12 mouse cellular contexts compared by ENCODE assay signal in the genomic region with DNA sequence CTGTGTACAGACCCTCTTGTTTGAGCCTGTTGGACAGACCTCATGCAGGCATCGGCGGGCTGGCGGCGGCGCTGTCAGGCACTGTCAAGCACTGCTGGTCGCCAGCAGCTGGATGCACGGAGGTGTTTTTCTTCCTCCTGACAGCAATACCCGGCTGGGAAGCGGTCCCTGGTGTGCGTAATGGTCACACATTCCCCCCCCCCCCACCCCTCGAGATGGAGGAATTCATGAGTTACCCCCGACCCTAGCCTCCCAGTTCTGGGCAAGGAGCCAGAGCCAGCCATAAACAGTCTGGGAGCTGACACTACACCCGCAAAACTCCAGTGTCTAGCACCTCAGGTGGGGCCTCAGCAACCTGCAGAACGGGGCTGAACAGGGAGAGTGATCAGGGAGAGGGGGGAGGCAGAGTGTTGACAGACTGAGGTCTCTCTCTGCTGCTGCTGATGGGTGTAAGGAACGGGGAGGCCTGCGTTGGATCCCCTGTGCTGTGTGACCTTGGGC. TPM values are rescaled to one million over a fixed set of nuclear protein-coding genes. Genes with fewer than 3 reads are reported as not detected.
DNase-seq lines count a peak whose midpoint lies in the region; ATAC-seq and TF ChIP-seq lines count a peak whose summit lies in the region.
"Had no signal": no experiment of that assay in that cellular context is flagged by ENCODE, and none has a peak within 500 bp of the region (broad histone marks: within the 10 kb centered on the region; RNA-seq: fewer than 3 reads in every experiment).

No protein-coding gene starts in this region.

- peak overlapping the region; percentile 38 for H3K4me2 ChIP-seq in heart, embryonic 15.5 days
- no peak overlapping the region for H3K4me2 ChIP-seq in limb, embryonic 14.5 days (replicated peaks; ENCODE audit: low read depth, low read length, severe bottlenecking)
- peak overlapping the region; percentile 8; the same call in 1 of the 2 replicates for H3K4me2 ChIP-seq in stomach, postnatal 0 days (replicated peaks; ENCODE audit: low read depth)

- 0 out of 2 replicates have a peak overlapping the region, but pooled peaks have one; percentile 6 for H3K9ac ChIP-seq in heart, embryonic 15.5 days
- no peak overlapping the region for H3K9ac ChIP-seq in limb, embryonic 14.5 days (ENCODE audit: low read depth, low read length, severe bottlenecking)
- 0 out of 2 replicates have a peak overlapping the region, but pooled peaks have one; percentile 8 for H3K9ac ChIP-seq in stomach, postnatal 0 days (ENCODE audit: low read length)

- intact Hi-C loops in heart, postnatal 10 days (cut with DNase I) = no loop called here

- no peak for TF ChIP-seq POLR2A in limb, embryonic 14.5 days (IDR thresholded peaks at IDR 0.05; ENCODE audit: borderline replicate concordance, extremely low read depth, insufficient read depth, insufficient read length)
- TF ChIP-seq POLR2A in cerebellum, adult 2 months (IDR thresholded peaks at IDR 0.05; ENCODE audit: borderline replicate concordance, insufficient read depth, low read length) = no peak

- no peaks in the 10 kb centered on the region for H3K9me3 ChIP-seq in heart, embryonic 15.5 days (replicated peaks)
- H3K9me3 ChIP-seq in limb, embryonic 14.5 days (ENCODE audit: control insufficient read depth, low read length) = no peaks in the 10 kb centered on the region
- no peaks in the 10 kb centered on the region for H3K9me3 ChIP-seq in stomach, postnatal 0 days (ENCODE audit: control insufficient read depth, low read length)

- no peaks in the 10 kb centered on the region for H3K36me3 ChIP-seq in heart, embryonic 15.5 days
- H3K36me3 ChIP-seq in limb, embryonic 14.5 days (ENCODE audit: control insufficient read depth, insufficient read depth, low read length) = peaks cover 11% of the 10 kb centered on the region; the same call in 1 of the 2 replicates
- no peaks in the 10 kb centered on the region for H3K36me3 ChIP-seq in stomach, postnatal 0 days (ENCODE audit: control insufficient read depth, insufficient read depth, low read length)

- no peak for DNase-seq in heart, postnatal 10 days
- peak; percentile 67 for DNase-seq in retina, postnatal 1 day
- DNase-seq in retina, embryonic 14.5 days (ENCODE audit: low spot score) = no peak
- no peak for DNase-seq in limb, embryonic 14.5 days (ENCODE audit: low spot score)
- peak; percentile 33 for DNase-seq in stomach, postnatal 0 days (ENCODE audit: low spot score)
- no peak for DNase-seq in cerebellum, adult 2 months
- DNase-seq in layer of hippocampus, adult 11-12 months (ENCODE audit: low spot score) = no peak
- DNase-seq: adrenal gland, adult 2 months; cerebellum, postnatal 25 days had no signal

- H3K27me3 ChIP-seq in heart, embryonic 15.5 days = no peaks in the 10 kb centered on the region
- no peaks in the 10 kb centered on the region for H3K27me3 ChIP-seq in limb, embryonic 14.5 days (ENCODE audit: control insufficient read depth, insufficient read depth, low read length)
- no peaks in the 10 kb centered on the region for H3K27me3 ChIP-seq in stomach, postnatal 0 days (ENCODE audit: control insufficient read depth, insufficient read depth, low read length)
- H3K27me3 ChIP-seq in cerebellum, adult 2 months (ENCODE audit: control insufficient read depth, insufficient read depth, low read length) = no peaks in the 10 kb centered on the region

- H3K27ac ChIP-seq in heart, embryonic 15.5 days = peak overlapping the region; percentile 43; the same call in 1 of the 2 replicates
- H3K27ac ChIP-seq in limb, embryonic 14.5 days (replicated peaks; ENCODE audit: low read depth, low read length) = no peak overlapping the region
- no peak overlapping the region for H3K27ac ChIP-seq in stomach, postnatal 0 days (replicated peaks)
- H3K27ac ChIP-seq in cerebellum, adult 2 months (ENCODE audit: insufficient read depth, low read length) = no peak overlapping the region

- ATAC-seq in heart, embryonic 15.5 days (replicated peaks; ENCODE audit: insufficient number of reproducible peaks, insufficient read depth, low FRiP score, low read depth) = peak; percentile 19; the same call in 1 of the 2 replicates
- ATAC-seq in limb, embryonic 14.5 days (ENCODE audit: low FRiP score, low read depth) = peak; percentile 71
- ATAC-seq in stomach, postnatal 0 days (ENCODE audit: low FRiP score, low TSS enrichment) = peak; percentile 33; the same call in 1 of the 2 replicates
- ATAC-seq: CD4-positive, CD25-positive, alpha-beta regulatory T cell, adult 4 months had no signal

- peaks cover 68% of the 10 kb centered on the region for H3K4me1 ChIP-seq in heart, embryonic 15.5 days (replicated peaks)
- H3K4me1 ChIP-seq in limb, embryonic 14.5 days (ENCODE audit: control insufficient read depth, insufficient read depth, low read length) = peaks cover 55% of the 10 kb centered on the region
- H3K4me1 ChIP-seq in stomach, postnatal 0 days (replicated peaks; ENCODE audit: control insufficient read depth, insufficient read depth) = no peaks in the 10 kb centered on the region
- no peaks in the 10 kb centered on the region for H3K4me1 ChIP-seq in cerebellum, adult 2 months (ENCODE audit: control insufficient read depth, insufficient read depth, low read length)

- no peak for TF ChIP-seq EP300 in stomach, postnatal 0 days (optimal IDR thresholded peaks at IDR 0.05)

- WGBS in heart, embryonic 15.5 days = 11% methylated on average over 16 of the region's 16 CpGs
- 10% methylated on average over 15 of the region's 16 CpGs for WGBS in limb, embryonic 14.5 days
- 24% methylated on average over 14 of the region's 16 CpGs for WGBS in stomach, postnatal 0 days
- WGBS in cerebellum, adult 2 months = 15% methylated on average over 16 of the region's 16 CpGs

- no peak for TF ChIP-seq CTCF in stomach, postnatal 0 days (IDR thresholded peaks at IDR 0.05; ENCODE audit: low read depth)
- TF ChIP-seq CTCF in cerebellum, adult 2 months (IDR thresholded peaks at IDR 0.05; ENCODE audit: borderline replicate concordance, insufficient read depth, low read depth, low read length) = no peak

- H3K4me3 ChIP-seq in heart, embryonic 15.5 days = 0 out of 2 replicates have a peak overlapping the region, but pooled peaks have one; percentile 3
- H3K4me3 ChIP-seq in limb, embryonic 14.5 days (replicated peaks; ENCODE audit: low read length) = no peak overlapping the region
- H3K4me3 ChIP-seq in stomach, postnatal 0 days (ENCODE audit: low read depth, low read length) = no peak overlapping the region
- H3K4me3 ChIP-seq in cerebellum, adult 2 months (replicated peaks; ENCODE audit: insufficient read depth, low read depth, low read length) = no peak overlapping the region
- H3K4me3 ChIP-seq: myocyte had no signal

RNA-seq across cellular contexts. Expression of a gene that starts 17.2 kb away (rescaled TPM):
- polyA plus RNA-seq in heart, embryonic 15.5 days (2015; fragmentation: Nextera tagmentation; extraction: Ambion mirVana) = 6.4 and 7.7 TPM in 2 replicates
- 10 to 100 TPM; 17.5 to 18.9 TPM for total RNA-seq in heart, postnatal 10 days (2021)
- polyA plus RNA-seq in limb, embryonic 14.5 days (2012; rRNA removed) = 11.4 and 16.0 TPM in 2 replicates
- polyA plus RNA-seq in limb, embryonic 14.5 days (2014; fragmentation: Nextera tagmentation; extraction: Ambion mirVana) = 18.2 and 21.0 TPM in 2 replicates
- polyA plus RNA-seq in stomach, postnatal 0 days (2015; fragmentation: Nextera tagmentation; extraction: Ambion mirVana) = 4.9 and 5.6 TPM in 2 replicates
- 2.4 and 3.3 TPM in 2 replicates for polyA plus RNA-seq in cerebellum, adult 2 months (2012; rRNA removed)
- polyA plus RNA-seq: CD4-positive, CD25-positive, alpha-beta regulatory T cell, adult 4 months had no signal

Comparison
In these comparisons a context has a peak if more than half of its experiments do, and no peak if none do; other contexts are left out.
1. DNase-seq: peak in retina, postnatal 1 day (single experiment) and stomach, postnatal 0 days (single experiment); none in heart, postnatal 10 days (0 of 2), retina, embryonic 14.5 days (single experiment), limb, embryonic 14.5 days (single experiment), cerebellum, adult 2 months (0 of 2) and layer of hippocampus, adult 11-12 months (single experiment).
2. ATAC-seq: peak in every context shown above with its lines; median percentile 71 in limb, embryonic 14.5 days; 33 in stomach, postnatal 0 days; 19 in heart, embryonic 15.5 days.